Mouse (Mus musculus) mesoderm, embryonic 11.5 days (tissue): ENCODE results near the gene Gorasp2.

Source experiments
- DNase-seq: peaks from one replicate; pipeline ENCODE4 v3.0.0-alpha.2; 2012; ENCODE audit warnings: low read depth, low spot score

Gorasp2 gene

GRCm38 (mm10) chr2:70660887-70661714, at the start of gene Gorasp2:
TSS of gene Gorasp2 (plus strand) at chr2:70661576.
- peak; percentile 96 for DNase-seq

DNA sequence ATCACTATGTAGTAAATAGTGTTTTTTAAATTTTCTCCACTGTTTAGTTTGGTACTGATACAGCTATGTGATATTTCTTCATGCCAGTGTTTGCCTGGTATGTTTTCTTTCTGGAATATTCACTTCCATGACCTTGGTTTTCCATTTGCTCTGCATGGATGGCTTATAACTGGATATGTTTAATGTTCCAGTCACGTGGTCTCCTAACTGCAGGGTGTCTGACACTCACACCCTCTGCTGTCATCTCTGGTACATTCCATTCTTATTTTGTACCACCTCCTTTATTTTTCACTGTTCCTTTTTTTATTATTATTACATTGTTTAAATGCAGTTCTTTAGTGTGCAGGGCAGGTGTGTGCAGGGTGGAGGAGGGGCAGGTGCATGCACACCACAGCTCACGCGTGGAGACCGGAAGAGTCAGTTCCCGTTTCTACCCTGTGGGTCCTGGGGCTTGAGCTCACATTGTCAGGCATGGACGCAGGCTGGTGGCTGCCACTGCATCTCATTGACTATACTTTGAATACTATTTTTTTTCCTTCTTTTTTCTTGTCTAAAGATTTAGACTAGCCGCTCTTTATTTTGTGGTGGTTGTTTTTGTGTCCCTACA, 46.5 kb upstream of the Gorasp2 start:
- DNase-seq = no peak

- DNase-seq = no peak
These were observed 45.3 kb upstream of the Gorasp2 start for GRCm38 (mm10) chr2:70616076-70616475.

DNA sequence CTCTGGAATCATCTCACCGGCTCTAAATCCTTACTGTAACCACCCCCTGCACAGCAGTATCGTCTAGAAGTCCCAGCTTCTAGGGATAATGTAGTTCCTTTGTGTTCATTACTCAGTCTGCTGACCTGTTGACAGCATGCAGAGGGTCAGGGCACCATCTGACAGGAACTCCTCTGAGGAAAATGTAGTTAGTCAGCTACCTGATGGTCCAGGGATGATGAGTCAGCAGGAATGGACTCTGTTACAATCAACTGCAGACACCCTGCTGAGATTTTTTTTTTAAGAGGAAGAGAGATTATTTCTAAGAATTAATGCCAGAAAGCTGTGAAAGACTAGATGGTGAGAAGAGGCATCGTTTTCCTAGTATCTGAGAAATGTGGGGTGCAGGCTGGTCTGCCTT, 44.8 kb upstream of the Gorasp2 start:
- no peak for DNase-seq

DNA sequence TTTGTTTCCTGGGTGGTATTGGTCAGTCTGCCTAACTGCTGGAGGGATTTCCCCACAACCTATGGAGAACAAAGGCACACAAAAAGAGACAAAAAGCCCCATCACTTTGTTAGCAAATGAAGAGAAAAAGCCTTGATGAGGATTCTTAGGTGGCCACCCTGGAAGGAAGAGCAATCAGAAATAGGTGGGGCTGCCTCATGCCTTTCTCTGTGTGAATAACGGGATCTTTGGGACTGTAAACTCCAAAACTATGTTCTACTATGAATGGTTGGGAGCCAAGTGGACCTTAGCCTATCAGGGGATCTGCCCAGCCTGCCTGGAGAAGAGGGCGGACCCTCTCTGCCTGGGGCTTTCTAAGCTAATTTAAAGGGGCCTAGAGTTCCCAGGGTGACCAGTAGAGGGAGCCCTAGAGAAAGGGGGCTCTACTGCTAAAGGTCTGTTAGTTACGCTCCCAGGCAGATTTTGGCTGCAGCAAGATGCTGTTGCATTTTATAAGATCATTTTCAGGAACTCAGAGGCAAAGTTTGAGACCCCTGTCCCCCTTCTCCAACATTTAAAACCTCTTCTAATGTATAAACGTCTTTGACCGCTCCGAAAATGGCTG, 42.0 kb upstream of the Gorasp2 start:
- no peak for DNase-seq

DNA sequence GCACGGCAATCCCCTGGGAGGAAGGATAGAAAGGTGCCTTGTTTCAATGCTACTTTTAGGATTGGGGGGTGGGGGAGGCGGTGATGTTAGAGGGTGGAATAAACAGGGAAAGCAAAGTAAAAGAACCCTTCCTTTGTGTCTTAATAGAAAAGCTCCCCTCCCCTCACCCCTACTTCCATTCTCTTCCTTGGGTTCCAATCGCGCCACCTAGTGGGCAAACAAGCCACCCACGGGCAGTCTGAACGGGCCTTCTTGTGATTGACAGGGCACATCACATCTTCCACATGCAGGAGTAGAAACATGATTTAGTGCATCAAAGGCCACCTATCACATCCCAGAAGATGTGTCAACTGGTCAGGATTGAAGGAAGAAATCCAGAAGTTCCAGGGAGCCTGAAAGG, 41.2 kb upstream of the Gorasp2 start:
- DNase-seq = peak; percentile 74

DNA sequence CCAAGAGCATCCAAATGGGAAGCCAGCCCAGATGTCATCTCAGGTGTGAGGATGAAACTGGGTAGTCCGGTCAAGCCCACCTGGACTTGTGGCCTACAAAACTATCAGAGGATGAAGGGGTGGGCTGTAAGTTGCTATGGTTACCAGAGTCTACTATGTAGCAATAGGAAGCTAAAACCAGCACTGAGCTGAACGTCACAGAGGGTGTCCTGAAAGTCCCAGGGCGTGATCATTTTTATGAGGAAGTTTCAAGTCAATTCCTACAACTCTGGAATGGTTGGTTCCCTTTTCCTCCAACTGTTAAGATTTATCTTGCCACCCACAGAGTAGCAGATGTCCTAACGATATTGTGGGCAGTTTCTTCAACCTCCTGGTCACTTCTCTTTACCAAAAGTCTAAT, 39.1 kb upstream of the Gorasp2 start:
- no peak for DNase-seq

DNA sequence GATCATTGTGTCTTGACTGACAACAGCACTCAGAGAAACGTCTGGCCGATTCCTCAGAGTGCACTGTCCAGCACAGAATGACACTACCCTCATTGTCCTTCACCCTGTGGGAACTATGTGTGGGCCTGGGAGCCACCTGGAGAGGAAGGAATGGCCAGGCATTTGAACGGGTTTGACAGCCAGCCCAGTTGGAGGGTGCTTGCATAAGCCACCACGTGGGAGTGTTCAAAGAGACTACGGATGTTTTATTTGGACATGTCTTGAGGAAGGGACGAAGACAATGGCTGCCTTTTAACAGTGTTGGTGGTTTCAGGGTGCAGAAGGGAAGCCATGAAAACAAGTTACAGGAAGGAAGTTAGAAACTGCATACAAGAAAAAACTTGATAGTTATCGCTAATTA, 35.6 kb upstream of the Gorasp2 start:
- no peak for DNase-seq

DNA sequence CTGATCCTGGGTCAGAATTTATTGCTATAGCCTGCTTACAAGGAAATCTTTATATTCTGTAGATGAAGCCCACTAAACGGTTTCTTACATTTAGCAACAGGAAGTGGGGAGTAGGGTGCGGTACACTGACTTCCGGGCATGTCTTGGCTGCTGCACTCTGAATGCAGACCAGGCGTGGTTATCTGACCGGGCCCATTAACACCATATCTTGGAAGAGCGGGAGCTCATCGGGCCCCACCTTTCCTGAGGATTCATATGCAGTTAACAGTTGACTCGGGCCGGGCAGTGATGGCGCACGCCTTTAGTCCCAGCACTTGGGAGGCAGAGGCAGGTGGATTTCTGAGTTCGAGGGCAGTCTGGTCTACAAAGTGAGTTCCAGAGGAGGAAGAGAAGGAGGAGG, 33.0 kb upstream of the Gorasp2 start:
- DNase-seq = no peak

DNA sequence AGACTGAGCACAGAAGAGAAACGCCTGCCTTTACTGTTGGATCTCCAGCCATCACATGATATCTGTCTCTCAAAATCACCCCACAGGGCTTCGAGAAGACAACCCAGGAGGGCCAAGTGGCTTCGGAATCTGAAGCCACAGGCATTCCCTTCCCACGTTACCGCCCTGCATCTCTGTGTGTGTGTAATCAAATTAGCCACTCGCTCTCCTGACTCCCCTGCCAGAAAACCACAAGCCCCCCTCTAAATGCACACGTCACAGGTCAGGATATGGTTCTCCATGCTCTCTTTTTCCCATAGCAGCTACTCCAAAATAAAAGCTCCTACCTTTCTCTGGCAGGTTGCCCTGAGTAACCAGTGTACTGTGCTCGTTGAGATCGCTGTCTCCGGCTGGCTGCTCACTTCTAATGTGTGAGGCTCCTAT, 32.0 kb upstream of the Gorasp2 start:
- peak; percentile 51 for DNase-seq

DNA sequence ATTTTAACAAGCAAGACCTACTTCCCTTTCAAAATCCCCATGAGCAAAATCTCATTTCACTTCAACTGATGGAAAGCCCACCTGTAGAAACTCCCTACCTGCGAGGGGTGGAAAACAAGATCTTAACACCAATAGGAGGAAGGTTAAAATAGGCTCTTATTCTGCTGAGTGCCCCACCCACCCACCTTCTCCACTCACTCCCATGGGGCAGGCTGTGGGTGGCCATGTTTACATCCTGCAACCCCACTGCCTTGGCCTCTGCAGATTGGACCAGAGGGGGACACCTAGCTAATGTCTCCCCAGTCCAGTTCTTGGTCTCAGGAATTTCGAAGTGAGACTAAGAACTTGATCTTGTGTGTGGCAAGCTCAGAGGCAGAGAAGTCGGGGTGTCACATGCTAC, 31.5 kb upstream of the Gorasp2 start:
- DNase-seq = no peak

DNA sequence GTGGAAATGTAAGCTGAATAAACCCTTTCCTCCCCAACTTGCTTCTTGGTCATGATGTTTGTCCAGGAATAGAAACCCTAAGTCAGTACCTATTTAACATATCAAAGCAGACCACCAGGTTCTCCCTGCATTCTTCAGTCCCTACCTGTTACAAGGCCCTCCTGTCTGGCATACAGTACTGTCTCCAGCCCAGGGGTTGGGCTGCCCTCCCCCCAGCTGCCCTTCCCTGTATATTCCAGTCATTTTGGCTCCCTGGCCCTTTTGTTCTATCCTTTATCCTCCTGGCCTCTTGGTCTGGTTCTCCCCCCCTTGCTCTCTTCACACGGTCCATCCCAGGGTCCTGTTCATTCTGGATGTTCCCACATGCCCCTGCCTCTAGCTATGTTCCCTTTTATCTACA, 30.1 kb upstream of the Gorasp2 start:
- no peak for DNase-seq

- DNase-seq = no peak
These were observed 29.0 kb upstream of the Gorasp2 start for GRCm38 (mm10) chr2:70632412-70632811.

DNA sequence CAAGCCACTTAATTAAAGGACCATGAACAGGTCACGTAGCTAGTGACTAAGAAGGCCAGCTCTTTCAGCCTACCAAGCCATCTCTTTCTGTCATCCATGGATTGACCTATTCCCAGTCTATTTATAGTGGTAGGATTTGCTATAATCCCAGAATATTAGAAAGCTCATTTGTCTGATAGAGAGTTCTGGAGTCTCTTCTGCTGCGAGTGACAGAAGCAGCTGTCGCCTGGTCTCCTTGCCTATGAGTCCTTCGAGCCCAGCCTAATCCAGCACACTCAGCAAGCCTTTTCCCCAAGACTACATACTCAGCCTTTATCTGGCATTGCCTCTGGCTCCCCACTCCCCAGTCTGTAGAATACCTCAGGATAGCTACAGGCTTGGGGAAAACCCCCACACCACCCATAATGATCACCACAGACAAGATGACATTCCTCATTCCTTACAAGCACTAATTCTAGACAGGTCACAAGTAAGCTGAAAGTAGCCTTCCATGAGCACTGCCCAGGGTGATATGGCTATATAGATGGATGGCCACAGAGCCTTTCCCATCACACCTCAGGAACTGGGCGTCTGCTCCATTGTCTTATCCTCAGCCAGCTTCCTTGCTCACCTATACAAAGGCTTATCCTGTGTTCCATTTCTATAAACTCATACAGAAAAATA, 27.2 kb upstream of the Gorasp2 start:
- DNase-seq = no peak

- DNase-seq = no peak
These were observed 20.4 kb upstream of the Gorasp2 start for GRCm38 (mm10) chr2:70640968-70641367.

GRCm38 (mm10) chr2:70642971-70643565, 18.3 kb upstream of the Gorasp2 start:
- DNase-seq = peak; percentile 33

- DNase-seq = no peak
These were observed 16.1 kb upstream of the Gorasp2 start for GRCm38 (mm10) chr2:70645266-70645780.

DNA sequence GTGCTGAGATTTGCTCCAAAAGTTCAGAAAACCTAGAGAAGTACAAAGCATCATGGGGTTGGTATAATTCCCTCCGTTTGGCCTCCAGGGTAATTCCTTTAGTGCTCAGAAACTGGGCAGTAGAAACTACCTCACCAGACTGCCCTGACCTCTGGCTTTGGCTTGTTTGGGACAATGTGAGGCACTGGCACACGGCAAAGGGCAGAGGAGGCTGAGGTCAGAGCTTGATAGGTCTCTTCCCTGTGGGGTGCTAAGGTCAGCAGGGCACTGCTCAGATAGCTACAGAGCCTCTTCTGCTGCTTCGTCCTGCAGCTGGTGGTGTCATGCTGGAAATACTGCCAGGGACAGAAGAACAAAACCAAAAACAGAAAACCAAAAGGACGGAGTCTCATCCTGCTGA, 13.7 kb upstream of the Gorasp2 start:
- DNase-seq = no peak

GRCm38 (mm10) chr2:70648271-70648670, 13.1 kb upstream of the Gorasp2 start:
- DNase-seq = no peak

DNA sequence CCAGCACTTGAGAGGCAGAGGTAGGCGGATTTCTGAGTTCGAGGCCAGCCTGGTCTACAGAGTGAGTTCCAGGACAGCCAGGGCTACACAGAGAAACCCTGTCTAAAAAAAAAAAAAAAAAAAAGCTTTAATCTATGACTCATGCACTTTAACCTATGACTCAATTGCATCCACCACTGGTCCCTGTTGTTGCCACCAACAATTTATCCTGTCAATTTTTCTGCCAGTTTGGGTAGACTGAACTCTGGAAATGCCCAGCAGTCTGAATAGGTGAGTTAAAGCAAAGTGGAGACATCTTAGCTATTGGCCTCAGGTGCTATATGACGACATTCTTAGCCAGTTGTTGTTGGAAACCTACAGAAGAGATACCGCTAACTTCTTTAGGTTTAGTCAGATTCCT, 11.9 kb upstream of the Gorasp2 start:
- no peak for DNase-seq

- no peak for DNase-seq
These were observed 9.6 kb upstream of the Gorasp2 start for GRCm38 (mm10) chr2:70651820-70652219.

GRCm38 (mm10) chr2:70657083-70657482, 4.3 kb upstream of the Gorasp2 start:
- DNase-seq = no peak
